Mouse (Mus musculus) heart, postnatal 14 days (tissue): ENCODE data around the gene Slc44a2. TPM values are rescaled to one million over a fixed set of nuclear protein-coding genes. Genes with fewer than 3 reads are reported as not detected.

Source experiments
- DNase-seq, 2 experiments: peaks; one replicate each; pipeline ENCODE4 v3.0.0; 2021 to 2022
- intact Hi-C: fragments of 180-260 bp; cut with DNase I; formaldehyde crosslinking; loops from one replicate; pipeline ENCODE4 v1.15.1; 2025
- total RNA-seq, 2 experiments: library from RNA; stranded (reverse); gene quantifications; 2 replicates each; pipeline ENCODE4 v1.2.3; 2021

Slc44a2 gene
- total RNA-seq, 2 experiments from 2014 or later: 105 to 116 TPM

DNA sequence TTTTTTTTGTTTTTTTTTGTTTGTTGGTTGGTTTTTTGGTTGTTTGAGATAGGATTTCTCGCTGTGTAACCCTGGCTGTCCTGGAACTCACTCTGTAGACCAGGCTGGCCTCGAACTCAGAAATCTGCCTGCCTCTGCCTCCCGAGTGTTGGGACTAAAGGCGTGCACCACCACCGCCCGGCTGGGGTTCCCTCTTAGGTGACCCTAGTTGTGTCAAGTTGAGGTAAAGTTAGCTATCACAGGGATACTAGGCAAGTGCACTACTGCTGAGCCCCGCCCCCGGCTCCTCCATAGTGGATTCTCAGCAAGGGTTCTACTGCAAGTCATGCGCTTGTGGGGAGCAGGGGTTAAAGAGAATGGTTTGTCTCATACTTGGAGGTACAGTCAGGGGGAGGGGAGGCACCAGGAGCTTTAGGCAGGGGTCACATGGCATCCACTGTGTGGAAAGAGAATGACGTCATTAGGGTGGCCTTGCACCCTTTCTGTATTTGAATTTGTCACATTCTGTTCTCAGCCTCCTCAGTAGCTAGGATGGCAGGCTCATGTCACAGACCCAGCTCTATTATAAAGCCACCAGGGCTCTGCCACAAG, 9.3 kb downstream of the Slc44a2 start:
- intact Hi-C loops: no loop called here
- DNase-seq: no peak

DNA sequence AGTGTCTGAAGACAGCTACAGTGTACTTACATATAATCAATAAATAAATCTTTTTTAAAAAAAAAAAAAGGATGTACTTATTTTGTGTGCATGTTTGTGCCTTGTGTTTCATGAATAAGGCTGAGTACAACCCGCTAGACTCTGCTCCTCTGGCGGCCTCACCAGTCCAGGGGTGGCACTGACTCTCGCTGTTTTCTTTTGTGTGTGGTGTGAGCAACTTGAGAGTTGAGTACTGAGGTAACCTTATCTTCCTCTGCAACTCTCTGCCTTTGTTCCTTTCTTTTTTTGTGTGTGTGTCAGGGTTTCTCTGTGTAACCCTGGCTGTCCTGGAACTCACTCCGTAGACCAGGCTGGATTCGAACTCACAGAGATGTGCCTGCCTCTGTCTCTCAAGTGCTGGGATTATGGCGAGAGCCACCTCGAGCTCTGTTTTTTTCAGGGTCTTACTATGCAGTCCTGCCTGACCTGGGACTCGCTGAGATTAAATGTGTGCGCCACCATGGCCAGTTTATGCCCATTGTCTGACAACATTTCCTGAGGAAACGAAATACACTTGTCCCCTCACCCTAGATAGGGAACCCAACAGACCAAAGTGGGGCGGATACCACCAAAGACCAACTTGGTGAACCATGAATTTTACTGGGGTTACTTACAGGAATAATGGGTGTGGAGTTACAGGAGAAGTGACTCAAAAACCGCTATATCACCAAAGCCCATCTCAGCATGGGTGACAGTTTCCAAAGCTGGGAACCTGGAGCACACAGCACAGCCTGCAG, 11.1 kb downstream of the Slc44a2 start:
- intact Hi-C loops: no loop called here
- DNase-seq: no peak

- intact Hi-C loops: no loop called here
- no peak for DNase-seq
These were observed 11.9 kb downstream of the Slc44a2 start for GRCm38 (mm10) chr9:21332161-21333061.

GRCm38 (mm10) chr9:21333523-21333922, 13.0 kb downstream of the Slc44a2 start:
- intact Hi-C loops: no loop called here
- DNase-seq: no peak

DNA sequence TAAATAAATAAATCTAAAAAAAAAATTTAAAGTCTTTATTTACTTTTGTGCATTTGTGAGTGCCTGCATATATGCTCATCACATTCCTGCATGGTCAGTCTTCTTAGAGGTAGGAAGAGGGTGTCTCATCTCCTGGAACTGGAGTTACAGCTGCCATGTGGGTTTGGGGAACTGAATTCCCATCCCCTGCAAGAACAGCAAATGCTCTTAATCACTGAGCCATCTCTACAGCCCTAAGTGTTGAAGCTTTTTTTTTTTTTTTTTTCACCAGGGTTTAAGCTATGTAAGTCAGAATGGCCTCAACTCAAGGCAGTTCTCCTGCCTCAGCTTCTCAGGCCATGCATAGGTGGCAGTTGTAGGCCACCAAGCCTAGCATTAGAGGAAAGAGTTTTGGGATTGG, 14.2 kb downstream of the Slc44a2 start:
- intact Hi-C loops: no loop called here

GRCm38 (mm10) chr9:21335391-21335790, 14.9 kb downstream of the Slc44a2 start:
- DNase-seq: peak; percentile 40 to 54
- intact Hi-C loops: no loop called here

More for the DNA sequence above, 14.2 kb downstream of the Slc44a2 start:
- no peak for DNase-seq

DNA sequence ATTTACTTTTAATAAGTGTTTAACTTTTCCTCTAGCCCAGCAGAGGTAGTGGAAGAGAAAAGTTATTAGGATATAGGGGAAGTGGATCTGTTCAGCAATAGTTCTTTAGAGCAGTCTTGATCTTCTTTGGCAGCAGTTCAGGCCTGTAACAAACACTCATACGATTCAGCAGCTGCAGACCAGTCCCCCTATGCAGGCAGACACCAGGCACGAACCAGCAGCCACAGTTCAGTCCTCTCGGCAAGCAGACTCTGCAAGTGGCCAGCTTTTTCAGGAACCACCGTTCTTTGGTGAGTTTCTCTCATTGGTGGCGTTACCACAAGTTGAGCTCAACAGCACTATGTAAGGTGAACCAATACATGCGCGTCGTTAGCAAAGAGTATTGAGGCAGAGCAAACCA, 16.0 kb downstream of the Slc44a2 start:
- DNase-seq: no peak
- intact Hi-C loops: no loop called here

DNA sequence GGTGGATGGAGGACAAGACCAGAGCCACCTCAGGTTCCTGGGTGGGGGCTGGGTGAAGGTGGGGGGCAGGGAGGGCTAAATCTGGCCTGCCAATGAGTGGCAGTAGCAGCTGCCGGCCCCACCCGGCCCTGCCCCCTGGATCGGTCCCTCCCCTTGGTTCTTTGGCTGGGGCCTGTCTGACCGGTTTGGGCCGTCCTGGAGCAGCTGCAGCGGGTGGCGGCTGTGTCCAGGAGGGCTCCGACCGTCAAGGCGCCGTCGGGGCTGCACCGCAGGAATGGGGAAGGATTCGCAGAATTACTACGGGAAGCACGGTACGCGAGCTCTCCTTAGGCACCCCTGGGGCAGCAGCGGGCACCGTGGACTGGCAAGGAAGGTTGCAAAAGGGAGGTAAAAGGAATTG, 17.2 kb downstream of the Slc44a2 start:
- intact Hi-C loops: no loop called here
- peak; percentile 54 to 71 for DNase-seq

- no peak for DNase-seq
- intact Hi-C loops: no loop called here
These were observed 19.9 kb downstream of the Slc44a2 start for GRCm38 (mm10) chr9:21340411-21340810.

DNA sequence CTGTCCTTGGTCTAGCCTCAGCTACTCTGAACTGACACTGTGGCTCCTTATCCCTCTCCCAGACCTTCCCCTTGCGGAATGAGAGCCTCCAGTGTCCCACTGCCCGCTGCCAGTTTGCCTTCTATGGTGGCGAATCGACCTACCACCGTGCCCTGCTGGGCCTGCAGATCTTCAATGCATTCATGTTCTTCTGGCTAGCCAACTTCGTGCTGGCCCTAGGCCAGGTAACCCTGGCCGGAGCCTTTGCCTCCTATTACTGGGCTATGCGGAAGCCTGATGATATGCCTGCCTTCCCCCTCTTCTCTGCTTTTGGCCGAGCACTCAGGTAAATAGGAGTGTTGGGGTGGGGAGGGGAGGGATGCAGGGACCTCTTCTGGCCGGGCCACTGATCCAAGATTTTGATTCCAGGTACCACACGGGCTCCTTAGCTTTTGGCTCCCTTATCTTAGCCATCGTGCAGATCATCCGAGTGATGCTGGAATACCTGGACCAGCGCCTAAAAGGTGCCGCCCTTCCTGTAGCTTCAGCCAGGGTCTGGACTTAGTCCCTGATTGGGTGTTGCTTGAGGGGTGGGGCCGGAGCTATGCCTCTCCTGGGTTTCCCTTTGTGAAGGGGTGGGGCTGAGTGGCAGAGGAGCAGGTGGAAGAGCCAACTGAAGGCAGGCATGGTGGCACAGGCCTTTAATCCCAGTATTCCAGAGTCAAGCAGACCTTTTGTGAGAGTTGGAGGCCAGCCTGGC, 26.3 kb downstream of the Slc44a2 start:
- intact Hi-C loops: no loop called here
- peak; percentile 50 to 52 for DNase-seq

- intact Hi-C loops: no loop called here
- no peak for DNase-seq
These were observed 27.7 kb downstream of the Slc44a2 start for GRCm38 (mm10) chr9:21348152-21348551.

DNA sequence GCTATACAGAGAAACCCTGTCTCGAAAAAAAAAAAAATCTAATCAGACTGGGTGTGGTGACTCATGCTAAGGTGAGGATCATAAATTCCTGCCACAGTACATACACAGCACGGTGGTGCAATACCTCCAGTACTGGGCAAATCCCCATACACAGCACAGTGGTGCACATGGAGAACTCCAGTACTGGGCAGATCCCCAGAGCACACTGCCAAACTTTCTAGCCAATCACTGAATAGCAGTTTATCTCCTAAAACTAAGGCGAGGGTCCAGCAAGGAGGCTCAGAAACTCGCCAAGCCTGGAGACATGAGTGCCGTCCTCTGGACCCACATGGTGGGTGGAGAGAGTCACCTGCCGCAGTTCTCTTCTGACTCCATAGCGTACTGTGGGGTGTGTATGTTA, 30.7 kb downstream of the Slc44a2 start:
- intact Hi-C loops: no loop called here
- no peak for DNase-seq

DNA sequence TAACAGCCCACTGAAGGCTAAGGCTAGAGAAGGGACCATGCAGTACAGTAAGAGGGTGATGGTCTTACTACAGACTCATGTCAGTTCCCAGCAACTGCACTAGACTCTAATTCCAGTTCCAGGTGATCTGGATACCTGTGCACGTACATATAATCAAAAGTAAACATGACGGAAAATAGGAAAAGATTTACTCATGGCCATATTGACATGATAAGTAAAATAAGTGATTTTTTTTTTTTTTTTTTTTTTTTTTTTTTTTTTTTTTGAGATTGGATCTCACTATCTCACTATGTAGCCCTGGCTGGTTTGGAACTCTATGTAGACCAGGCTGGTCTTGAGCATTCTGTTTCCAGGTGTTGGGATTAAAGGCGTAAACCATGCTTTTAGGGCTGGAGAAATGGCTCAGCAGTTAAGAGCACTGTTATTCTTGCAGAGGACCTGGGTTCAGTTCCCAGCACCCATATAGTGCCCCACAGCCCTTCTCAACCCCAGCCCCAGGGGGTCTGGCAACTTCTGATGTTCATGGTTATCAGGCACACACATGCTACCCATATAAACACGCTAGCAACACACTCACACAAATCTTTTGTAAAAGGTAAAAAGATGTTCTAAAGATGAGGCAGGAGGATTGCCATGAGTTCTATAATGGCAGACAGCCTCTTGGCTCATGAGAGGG, 31.3 kb downstream of the Slc44a2 start:
- no peak for DNase-seq

DNA sequence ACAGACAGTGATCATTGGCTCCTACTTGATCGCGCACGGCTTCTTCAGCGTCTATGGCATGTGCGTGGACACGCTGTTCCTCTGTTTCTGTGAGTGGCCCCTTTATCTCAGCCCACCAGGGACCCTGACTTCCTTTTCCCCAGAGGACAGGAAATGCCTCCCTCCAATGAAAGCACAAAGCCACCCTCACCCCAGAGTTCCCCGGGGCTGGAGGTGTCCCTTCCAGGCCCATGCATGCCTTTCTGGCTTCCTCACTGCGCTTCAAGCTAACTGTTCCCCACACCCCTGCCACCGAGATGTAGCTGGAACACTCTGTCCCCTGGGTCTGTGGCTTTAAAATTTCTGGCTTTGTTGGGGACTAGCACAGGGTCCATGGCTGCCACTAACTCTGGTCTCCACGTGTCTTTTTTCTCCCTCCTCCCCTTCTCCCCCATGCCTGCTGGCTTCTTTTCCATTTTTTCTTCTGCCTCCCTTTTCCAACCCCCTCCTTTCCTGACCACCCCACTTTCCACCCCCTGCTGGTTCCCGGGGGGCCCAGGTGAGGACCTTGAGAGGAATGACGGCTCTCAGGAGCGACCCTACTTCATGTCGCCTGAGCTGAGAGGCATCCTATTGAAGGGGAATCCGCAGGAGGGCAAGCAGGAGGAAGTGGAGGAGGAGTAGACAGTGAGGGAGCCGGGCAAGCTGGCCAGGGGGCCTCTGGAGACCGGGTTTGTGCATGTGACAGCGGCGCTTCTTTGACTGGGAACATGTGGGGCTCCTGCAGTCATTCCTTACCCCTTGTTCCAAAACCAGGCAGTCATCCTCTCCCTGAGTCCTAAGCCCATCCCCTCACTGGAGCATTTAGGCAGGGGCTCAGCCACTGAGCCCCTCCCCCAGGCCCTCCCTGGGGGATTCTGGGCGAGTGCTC, 32.2 kb downstream of the Slc44a2 start:
- intact Hi-C loops: no loop called here
- peak in 1 of 2 experiments; percentile 18 for DNase-seq

More for the DNA sequence above, 31.3 kb downstream of the Slc44a2 start:
- intact Hi-C loops: no loop called here

GRCm38 (mm10) chr9:21353373-21353686, 32.8 kb downstream of the Slc44a2 start:
- intact Hi-C loops: no loop called here
- DNase-seq: no peak

GRCm38 (mm10) chr9:21354796-21355195, 34.3 kb downstream of the Slc44a2 start:
- intact Hi-C loops: loop anchor here (5.0 kb wide), 2 partner anchors 117 to 132 kb away; partner anchors contain the start of gene Keap1
- DNase-seq: no peak

- DNase-seq: peak; percentile 65 to 85
- intact Hi-C loops: loop anchor here (1.0 to 5.0 kb wide), 3 partner anchors 44 to 135 kb away; partner anchors contain the start of gene Keap1
These were observed 36.7 kb downstream of the Slc44a2 start for GRCm38 (mm10) chr9:21356981-21357718.
